Mouse (Mus musculus) stomach, postnatal 0 days (tissue): ENCODE data around the gene Gm10354. TPM values are rescaled to one million over a fixed set of nuclear protein-coding genes. Genes with fewer than 3 reads are reported as not detected.
"Not testable (repeated sequence)": the region's sequence is repeated elsewhere in the genome, so short reads cannot be mapped to it uniquely, and the experiment has no call there.

Experiments used
- ATAC-seq: fragments of 200-750 bp; cut with Nextera tagmentation; 2 replicates; pipeline ENCODE4 v1.8.0; 2017; ENCODE audit not compliant: low FRiP score, low TSS enrichment
- DNase-seq: peaks from one replicate; pipeline ENCODE4 v3.0.0-alpha.2; 2016; ENCODE audit warnings: low spot score
- H3K27ac ChIP-seq: fragments of 300-500 bp; sonication (generic); replicated peaks from 2 replicates; pipeline ENCODE4 v1.5.1; 2014; ENCODE audit warnings: mild to moderate bottlenecking, control low read depth
- H3K27me3 ChIP-seq: fragments of 300-500 bp; sonication (generic); 2 replicates; pipeline ENCODE4 v1.6.1; 2014; ENCODE audit warnings: low read length; ENCODE audit not compliant: control insufficient read depth, insufficient read depth
- H3K36me3 ChIP-seq: fragments of 300-500 bp; sonication (generic); 2 replicates; pipeline ENCODE4 v1.6.1; 2014; ENCODE audit warnings: low read length, mixed read lengths; ENCODE audit not compliant: control insufficient read depth, insufficient read depth
- H3K4me1 ChIP-seq: fragments of 300-500 bp; sonication (generic); replicated peaks from 2 replicates; pipeline ENCODE4 v1.6.1; 2014; ENCODE audit warnings: antibody characterized with exemption; ENCODE audit not compliant: control insufficient read depth, insufficient read depth
- H3K4me2 ChIP-seq: fragments of 300-500 bp; sonication (generic); replicated peaks from 2 replicates; pipeline ENCODE4 v1.6.1; 2014; ENCODE audit warnings: low read depth, mild to moderate bottlenecking, control low read depth, moderate library complexity
- H3K4me3 ChIP-seq: fragments of 300-500 bp; sonication (generic); 2 replicates; pipeline ENCODE4 v1.5.1; 2014; ENCODE audit warnings: low read depth, low read length, control low read depth
- H3K9ac ChIP-seq: fragments of 300-500 bp; sonication (generic); 2 replicates; pipeline ENCODE4 v1.6.1; 2014; ENCODE audit warnings: mild to moderate bottlenecking, low read length, control low read depth, mixed read lengths
- H3K9me3 ChIP-seq: fragments of 300-500 bp; sonication (generic); 2 replicates; pipeline ENCODE4 v1.6.1; 2016; ENCODE audit warnings: low read length; ENCODE audit not compliant: control insufficient read depth
- WGBS: fragments of 180-500 bp; shearing (Covaris S2); extraction: QIAGEN DNeasy Blood & Tissue Kit; methylation state at CpG from one replicate; pipeline ENCODE4 v1.1.7; 2014; 5-methylcytosine and 5-hydroxymethylcytosine counted together
- polyA plus RNA-seq: library from polyadenylated mRNA; unstranded; fragments of >200 nt; fragmentation: Nextera tagmentation; extraction: Ambion mirVana; gene quantifications from 2 replicates; pipeline ENCODE4 v1.2.1, GENCODE M21; 2015

Gm10354 gene
- polyA plus RNA-seq, 1 experiment from 2014 or later: not detected

GRCm38 (mm10) chr5:14972841-14973240 is 5.9 kb downstream of the Gm10354 start:
- not testable (repeated sequence) for H3K9me3 ChIP-seq, DNase-seq, H3K4me3 ChIP-seq, H3K4me1 ChIP-seq, H3K36me3 ChIP-seq, H3K4me2 ChIP-seq, H3K27me3 ChIP-seq, ATAC-seq, H3K9ac ChIP-seq, H3K27ac ChIP-seq
- WGBS: 78% methylated on average over 3 of the region's 3 CpGs

- H3K27ac ChIP-seq, H3K4me2 ChIP-seq, ATAC-seq, H3K9ac ChIP-seq, H3K36me3 ChIP-seq, H3K4me3 ChIP-seq, DNase-seq, H3K27me3 ChIP-seq, H3K4me1 ChIP-seq, H3K9me3 ChIP-seq: not testable (repeated sequence)
- 80% methylated on average over 13 of the region's 13 CpGs for WGBS
Measured at GRCm38 (mm10) chr5:14963821-14964220, 14.9 kb downstream of the Gm10354 start.

- H3K9ac ChIP-seq, H3K4me1 ChIP-seq, H3K4me2 ChIP-seq, DNase-seq, H3K27me3 ChIP-seq, H3K27ac ChIP-seq, H3K4me3 ChIP-seq, H3K36me3 ChIP-seq, H3K9me3 ChIP-seq: not testable (repeated sequence)
- peak; percentile 67; the same call in 1 of the 2 replicates for ATAC-seq
- WGBS: 81% methylated on average over 4 of the region's 4 CpGs
Measured at GRCm38 (mm10) chr5:14961502-14961901, 17.2 kb downstream of the Gm10354 start.

- H3K27ac ChIP-seq, H3K27me3 ChIP-seq, H3K4me2 ChIP-seq, DNase-seq, H3K9me3 ChIP-seq, H3K4me1 ChIP-seq, H3K9ac ChIP-seq, H3K36me3 ChIP-seq, H3K4me3 ChIP-seq: not testable (repeated sequence)
- 78% methylated on average over 1 of the region's 1 CpGs for whole genome bisulfite sequencing
- peak; percentile 61; the same call in 1 of the 2 replicates for ATAC-seq
Measured at GRCm38 (mm10) chr5:14955928-14956706, 22.6 kb downstream of the Gm10354 start.

GRCm38 (mm10) chr5:14953587-14953986 is 25.1 kb downstream of the Gm10354 start:
- H3K27me3 ChIP-seq, H3K9me3 ChIP-seq, H3K4me2 ChIP-seq, H3K9ac ChIP-seq, H3K27ac ChIP-seq, H3K4me3 ChIP-seq, H3K4me1 ChIP-seq, ATAC-seq, DNase-seq, H3K36me3 ChIP-seq: not testable (repeated sequence)

GRCm38 (mm10) chr5:14952749-14953148 is 26.0 kb downstream of the Gm10354 start:
- H3K4me3 ChIP-seq, H3K4me1 ChIP-seq, H3K9me3 ChIP-seq, H3K27ac ChIP-seq, H3K9ac ChIP-seq, H3K4me2 ChIP-seq, H3K36me3 ChIP-seq, H3K27me3 ChIP-seq, DNase-seq: not testable (repeated sequence)
- 0 out of 2 replicates have a peak, but pooled peaks have one; percentile 32 for ATAC-seq
- 76% methylated on average over 3 of the region's 3 CpGs for WGBS

- not testable (repeated sequence) for H3K9ac ChIP-seq, H3K27ac ChIP-seq, H3K36me3 ChIP-seq, H3K4me2 ChIP-seq, H3K4me1 ChIP-seq, H3K4me3 ChIP-seq, H3K27me3 ChIP-seq, H3K9me3 ChIP-seq, DNase-seq
- WGBS: 61% methylated on average over 7 of the region's 7 CpGs
- peak; percentile 68 for ATAC-seq
Measured at GRCm38 (mm10) chr5:14951822-14952221, 26.9 kb downstream of the Gm10354 start.

- not testable (repeated sequence) for H3K4me1 ChIP-seq, H3K27me3 ChIP-seq, H3K9ac ChIP-seq, H3K4me2 ChIP-seq, H3K27ac ChIP-seq, H3K36me3 ChIP-seq, ATAC-seq, H3K9me3 ChIP-seq, H3K4me3 ChIP-seq, DNase-seq
- WGBS: 59% methylated on average over 4 of the region's 4 CpGs
Measured at GRCm38 (mm10) chr5:14947482-14948198, 31.1 kb downstream of the Gm10354 start.

- not testable (repeated sequence) for H3K9ac ChIP-seq, H3K27me3 ChIP-seq, H3K9me3 ChIP-seq, DNase-seq, H3K27ac ChIP-seq, H3K4me1 ChIP-seq, H3K4me3 ChIP-seq, H3K4me2 ChIP-seq, H3K36me3 ChIP-seq
- 0 out of 2 replicates have a peak, but pooled peaks have one; percentile 60 for ATAC-seq
- 48% methylated on average over 4 of the region's 4 CpGs for WGBS
Measured at GRCm38 (mm10) chr5:14945524-14945923, 33.2 kb downstream of the Gm10354 start.
